Mouse (Mus musculus): ENCODE measurements around the gene Fam92b. TPM values are rescaled to one million over a fixed set of nuclear protein-coding genes. Genes with fewer than 3 reads are reported as not detected.

Fam92b gene
- total RNA-seq, 1 experiment from 2014 or later, result not detected

DNA sequence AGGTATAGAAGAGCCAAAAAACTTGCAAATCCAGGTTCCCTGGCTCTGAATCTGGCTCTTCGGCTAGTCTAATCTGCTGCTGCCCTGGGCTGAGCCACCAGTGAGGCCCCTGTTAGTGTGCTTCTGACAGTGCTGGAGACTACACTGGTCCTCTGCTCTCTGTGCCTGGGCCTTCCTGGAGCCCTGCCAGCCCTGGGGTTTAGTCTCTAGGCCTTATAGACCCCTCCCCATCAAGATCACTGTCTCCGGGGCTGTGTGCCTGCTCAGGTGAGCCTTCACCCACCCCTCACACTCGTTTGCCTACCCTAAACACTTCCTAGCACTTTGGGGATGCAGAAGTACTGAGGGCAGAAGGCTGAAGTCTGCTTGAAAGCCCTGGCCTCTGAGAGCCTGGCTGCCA lies 57.8 kb downstream of the Fam92b start:
- ATAC-seq (replicated peaks; ENCODE audit: low read depth, poor library complexity, severe bottlenecking), result no peak

DNA sequence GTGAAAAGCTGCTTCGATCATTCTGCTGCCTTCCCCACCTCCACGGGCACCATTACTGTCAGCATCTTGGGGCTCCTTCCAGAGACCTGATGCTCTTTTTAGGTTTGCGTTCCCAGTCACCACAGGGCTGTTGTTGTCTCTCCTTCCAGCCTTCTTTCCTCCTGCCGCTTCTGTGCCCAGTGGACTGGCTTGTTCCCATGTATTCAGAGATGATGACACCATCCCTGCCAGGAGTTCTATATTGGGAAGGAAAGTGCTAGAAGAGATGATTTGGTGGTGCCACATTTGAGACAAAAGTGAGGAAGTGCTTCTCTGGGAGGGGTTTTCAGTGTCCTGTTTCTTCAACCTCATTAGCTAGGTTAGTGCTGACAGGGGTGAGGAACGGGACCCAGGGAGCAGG lies 58.4 kb downstream of the Fam92b start:
- no peak for ATAC-seq (replicated peaks; ENCODE audit: low read depth, poor library complexity, severe bottlenecking)

- ATAC-seq (replicated peaks; ENCODE audit: low read depth, poor library complexity, severe bottlenecking), result no peak
Observed at GRCm38 (mm10) chr8:120118162-120118561, 59.1 kb downstream of the Fam92b start.

GRCm38 (mm10) chr8:120116600-120116999 lies 60.7 kb downstream of the Fam92b start:
- no peak for ATAC-seq (replicated peaks; ENCODE audit: low read depth, poor library complexity, severe bottlenecking)

Other genes starting within 250 kb of the Fam92b start
- 0.10 TPM in 1 of 2 replicates, not detected in the other for gene Crispld2, start 185.0 kb downstream of the Fam92b start, total RNA-seq (2017)
- gene Zdhhc7, start 76.0 kb downstream of the Fam92b start, total RNA-seq (2017), result 9.7 and 19.6 TPM in 2 replicates
- 0.68 and 9.3 TPM in 2 replicates for gene 6430548M08Rik, start 63.3 kb downstream of the Fam92b start, total RNA-seq (2017)
- gene Gse1, start 51.0 kb upstream of the Fam92b start, total RNA-seq (2017), result 30.5 and 46.6 TPM in 2 replicates

Data from common myeloid progenitor, adult 5-6 weeks (primary cell).